Mouse (Mus musculus) gastrocnemius, adult 2 months (tissue): ENCODE measurements around the gene Smco1. TPM values are rescaled to one million over a fixed set of nuclear protein-coding genes. Genes with fewer than 3 reads are reported as not detected.

Source experiments
- DNase-seq: peaks from one replicate; pipeline ENCODE4 v3.0.0; 2022
- H3K27ac ChIP-seq: fragments of 200-600 bp; 2 replicates; pipeline ENCODE4 v1.8.1; 2022; ENCODE audit warnings: mild to moderate bottlenecking
- H3K4me3 ChIP-seq: fragments of 200-600 bp; 2 replicates; pipeline ENCODE4 v1.8.1; 2022; ENCODE audit warnings: mild to moderate bottlenecking, moderate library complexity
- CTCF ChIP-seq: fragments of 200-600 bp; IDR thresholded peaks from 2 replicates; pipeline ENCODE4 v1.8.1; 2022; ENCODE audit warnings: antibody characterized with exemption, mild to moderate bottlenecking, moderate library complexity
- intact Hi-C: fragments of 180-260 bp; cut with DNase I; formaldehyde crosslinking; loops from one replicate; pipeline ENCODE4 v1.15.1; 2025
- microRNA-seq: library from miRNA; unstranded; fragments of <30 nt; microRNA quantifications from one replicate; pipeline ENCODE4 v1.2.0, GENCODE M21; 2021
- total RNA-seq, 2 experiments: library from RNA; stranded (reverse); gene quantifications; 2 replicates each; pipeline ENCODE4 v1.2.3; 2021

Smco1 gene
- total RNA-seq, 2 experiments from 2014 or later, result 59.1 to 76.9 TPM

- no peak for TF ChIP-seq CTCF
- intact Hi-C loops, result no loop called here
- no peak overlapping the region for H3K27ac ChIP-seq
- no peak overlapping the region for H3K4me3 ChIP-seq
- no peak for DNase-seq
Measured at GRCm38 (mm10) chr16:32316601-32317000, 45.3 kb downstream of the Smco1 start.

DNA sequence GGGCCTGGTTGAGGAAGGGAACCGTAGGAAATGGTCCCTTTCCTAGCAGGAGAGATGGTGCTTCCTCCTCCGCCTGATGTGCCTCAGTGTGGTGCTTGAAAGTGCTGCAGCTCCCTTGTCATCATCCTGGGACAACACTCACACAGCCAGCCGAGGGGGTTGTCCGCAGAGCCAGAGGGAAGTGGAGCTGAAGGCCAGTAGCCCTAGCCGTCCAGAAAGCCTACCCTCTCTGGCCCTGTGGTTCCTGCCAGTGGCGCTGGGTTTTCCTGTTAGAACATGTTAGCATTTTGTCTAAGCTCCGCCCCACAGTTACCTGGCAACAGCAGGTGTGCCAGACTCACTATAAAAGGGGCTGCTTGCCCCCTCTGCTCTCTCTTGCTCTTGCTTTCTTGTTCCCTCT, 52.7 kb downstream of the Smco1 start:
- no peak for DNase-seq
- no peak overlapping the region for H3K4me3 ChIP-seq
- intact Hi-C loops, result no loop called here
- H3K27ac ChIP-seq, result no peak overlapping the region
- no peak for TF ChIP-seq CTCF

Small RNA genes within 50 kb of the gene (microRNA-seq; reads per million reads assigned to microRNA genes)
- not detected for gene Mir1946a

Other genes starting within 250 kb of the Smco1 start
- 10 to 100 TPM; 13.3 to 15.8 TPM for gene Pak2, start 192.1 kb upstream of the Smco1 start, total RNA-seq
- 10 to 100 TPM; 11.3 to 12.6 TPM for gene Pigx, start 171.7 kb upstream of the Smco1 start, total RNA-seq
- gene Cep19, start 171.7 kb upstream of the Smco1 start, total RNA-seq, result 1 to 10 TPM; 8.3 to 8.4 TPM
- 1 to 10 TPM; 1.6 TPM for gene Nrros, start 105.9 kb upstream of the Smco1 start, total RNA-seq
- not detected for gene Bex6, start 91.6 kb upstream of the Smco1 start, total RNA-seq
- 10 to 100 TPM; 15.1 to 16.6 TPM for gene Fbxo45, start 24.3 kb upstream of the Smco1 start, total RNA-seq
- 1 to 10 TPM; 6.2 to 7.8 TPM for gene Wdr53, start 24.2 kb upstream of the Smco1 start, total RNA-seq
- gene Rnf168, start 6.0 kb downstream of the Smco1 start, total RNA-seq, result 10 to 100 TPM in 1 of 2 experiments, 1 to 10 TPM in 1; 8.6 to 10.5 TPM
- gene Ubxn7, start 60.8 kb downstream of the Smco1 start, total RNA-seq, result 10 to 100 TPM; 14.5 to 16.1 TPM
- not detected for gene Tm4sf19, start 129.0 kb downstream of the Smco1 start, total RNA-seq
- gene Tctex1d2, start 148.2 kb downstream of the Smco1 start, total RNA-seq, result 1 to 10 TPM; 5.3 TPM
- gene Pcyt1a, start 159.5 kb downstream of the Smco1 start, total RNA-seq, result 100 to 1,000 TPM; 108 to 123 TPM
- gene Slc51a, start 216.4 kb downstream of the Smco1 start, total RNA-seq, result not detected
- gene Zdhhc19, start 224.8 kb downstream of the Smco1 start, total RNA-seq, result not detected